Mouse (Mus musculus): ENCODE measurements around the gene Lrrc36. TPM values are rescaled to one million over a fixed set of nuclear protein-coding genes. Genes with fewer than 3 reads are reported as not detected.

Lrrc36 gene
- total and polyA plus RNA-seq, 3 experiments, result 0.06 TPM; not detected in 2

DNA sequence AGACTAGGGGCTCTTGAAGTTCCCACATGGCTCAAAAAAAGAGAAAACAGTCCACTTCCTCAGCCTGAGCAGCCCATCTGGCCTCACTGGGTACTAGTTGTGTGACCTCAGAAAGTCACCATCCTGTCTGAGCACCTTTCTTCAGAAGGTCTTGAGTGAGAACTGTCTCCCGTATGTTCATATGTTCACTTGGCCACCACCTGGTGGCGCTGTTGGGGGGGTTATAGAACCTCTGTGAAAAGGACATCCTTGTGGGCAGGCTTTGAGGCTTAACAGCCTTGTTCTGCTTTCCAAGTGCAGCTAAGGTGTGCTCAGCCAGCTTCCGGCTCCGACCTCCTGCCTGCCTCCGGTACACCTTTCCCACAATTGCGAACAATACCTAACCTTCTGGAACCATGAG lies 68.1 kb downstream of the Lrrc36 start:
- Histone ChIP-seq H3K4me1 (ENCODE audit: control insufficient read depth in 1 of 2, insufficient read depth in 2 of 2, low read length in 2 of 2) (no peaks in the 10 kb centered on the region), H3K36me3 (ENCODE audit: control insufficient read depth in 1 of 2, insufficient read depth in 2 of 2, low read length in 2 of 2) (no peaks in the 10 kb centered on the region), H3K27me3 (ENCODE audit: control insufficient read depth in 1 of 2, insufficient read depth in 2 of 2, low read length in 2 of 2) (no peaks in the 10 kb centered on the region), H3K9ac (ENCODE audit: control insufficient read depth, low read depth, low read length, poor library complexity, severe bottlenecking) (no peak overlapping the region), H3K4me3 (ENCODE audit: control insufficient read depth in 1 of 2, insufficient read depth in 1 of 2, low read depth in 2 of 2, low read length in 2 of 2) (no peak overlapping the region), H3K27ac (ENCODE audit: control insufficient read depth, low read depth, low read length) (no peak overlapping the region), H3K79me2 (ENCODE audit: control insufficient read depth, insufficient read depth, low read length, poor library complexity) (no peaks in the 10 kb centered on the region), H3K9me3 (replicated peaks; ENCODE audit: insufficient read depth, low read length) (no peaks in the 10 kb centered on the region)
- DNase-seq (ENCODE audit: low read depth, low spot score), result peak; percentile 85
- TF ChIP-seq ZC3H11A (IDR thresholded peaks at IDR 0.05; ENCODE audit: low read depth, low read length) (peak; percentile 41; the same call in 1 of the 2 replicates), RAD21 (IDR thresholded peaks at IDR 0.05; ENCODE audit: low read depth, low read length) (peak; percentile 65), CTCF (IDR thresholded peaks at IDR 0.05 in 2 of 3, conservative IDR thresholded peaks at IDR 0.05 in 1 of 3; ENCODE audit: control insufficient read depth in 1 of 3, insufficient read depth in 1 of 3, low read depth in 2 of 3, low read length in 3 of 3, poor library complexity in 1 of 3, severe bottlenecking in 1 of 3) (peak; percentile 83 to 89 (median 87)), SMC3 (IDR thresholded peaks at IDR 0.05; ENCODE audit: low read depth, low read length) (peak; percentile 79), UBTF (IDR thresholded peaks at IDR 0.05; ENCODE audit: borderline replicate concordance, insufficient read depth, low read depth, low read length) (no peak)

DNA sequence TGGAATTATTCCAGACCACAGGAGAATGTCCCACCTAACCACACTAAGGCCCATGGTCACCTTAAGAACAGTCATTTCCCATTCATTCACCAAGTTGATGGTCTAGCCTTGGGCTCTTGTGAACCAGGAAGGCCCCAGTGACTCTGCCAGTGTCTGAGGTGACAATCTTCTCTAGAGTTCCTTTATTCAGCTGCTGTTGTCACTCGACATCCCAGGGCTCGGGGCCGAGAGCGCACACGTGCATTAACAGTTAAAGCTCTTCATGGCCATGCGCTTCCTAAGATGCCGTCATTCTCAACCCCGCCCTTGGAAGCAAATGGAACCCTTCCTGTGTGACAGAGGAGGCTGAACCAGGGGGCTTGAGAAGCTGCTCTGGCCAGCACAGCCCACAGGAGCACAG lies 68.8 kb downstream of the Lrrc36 start:
- Histone ChIP-seq H3K79me2 (ENCODE audit: control insufficient read depth, insufficient read depth, low read length, poor library complexity) (no peaks in the 10 kb centered on the region), H3K9me3 (replicated peaks; ENCODE audit: insufficient read depth, low read length) (no peaks in the 10 kb centered on the region), H3K4me1 (ENCODE audit: control insufficient read depth in 1 of 2, insufficient read depth in 2 of 2, low read length in 2 of 2) (no peaks in the 10 kb centered on the region), H3K27ac (ENCODE audit: control insufficient read depth, low read depth, low read length) (no peak overlapping the region), H3K27me3 (ENCODE audit: control insufficient read depth in 1 of 2, insufficient read depth in 2 of 2, low read length in 2 of 2) (no peaks in the 10 kb centered on the region), H3K9ac (ENCODE audit: control insufficient read depth, low read depth, low read length, poor library complexity, severe bottlenecking) (no peak overlapping the region), H3K36me3 (ENCODE audit: control insufficient read depth in 1 of 2, insufficient read depth in 2 of 2, low read length in 2 of 2) (no peaks in the 10 kb centered on the region), H3K4me3 (ENCODE audit: control insufficient read depth in 1 of 2, insufficient read depth in 1 of 2, low read depth in 2 of 2, low read length in 2 of 2) (no peak overlapping the region)
- no peak for TF ChIP-seq RCOR1 (IDR thresholded peaks at IDR 0.05; ENCODE audit: low read depth, low read length)
- TF ChIP-seq MAX (IDR thresholded peaks at IDR 0.05; ENCODE audit: low read length), result no peak
- TF ChIP-seq EP300 (IDR thresholded peaks at IDR 0.05; ENCODE audit: low read depth in 1 of 2, low read length in 2 of 2), result no peak
- DNase-seq (ENCODE audit: low read depth, low spot score), result no peak

DNA sequence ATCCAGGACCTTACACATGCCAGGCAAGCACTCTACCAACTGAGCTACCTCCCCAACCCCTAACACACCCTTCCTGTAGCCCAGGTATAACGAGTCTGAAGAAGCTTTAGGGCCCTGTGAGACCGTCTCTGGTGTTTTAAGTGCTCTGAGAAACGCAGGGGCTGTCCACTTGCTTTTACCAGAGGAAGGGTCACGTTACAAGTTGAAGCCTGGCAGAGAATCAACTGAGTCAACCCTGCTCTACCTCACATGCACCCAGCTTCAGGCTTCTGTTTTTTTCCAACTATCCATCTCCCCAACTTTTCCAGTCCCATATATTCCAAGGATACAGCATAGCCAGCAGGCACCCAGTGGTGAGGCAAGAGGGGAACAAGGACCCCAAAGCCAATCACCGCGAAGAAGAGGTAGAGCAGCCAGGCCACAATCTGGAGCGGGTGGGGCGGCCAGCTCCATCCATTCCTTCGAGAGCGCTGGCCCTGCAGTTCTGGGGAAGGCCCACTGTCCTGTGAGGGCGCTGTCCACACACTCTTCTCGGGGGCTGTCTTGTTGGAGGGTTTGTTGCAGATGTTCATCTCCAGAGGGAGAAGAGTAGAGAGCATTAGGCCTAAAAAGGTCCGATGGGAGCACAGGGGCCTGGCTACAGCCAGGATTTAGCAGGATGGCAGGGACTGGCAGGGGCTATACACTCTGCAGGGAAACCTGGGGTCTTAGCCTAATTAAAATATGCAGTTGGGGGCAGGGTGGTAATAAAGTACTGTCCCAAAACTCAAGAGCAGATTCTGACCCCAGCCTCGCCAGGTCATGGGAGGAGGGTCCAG lies 70.0 kb downstream of the Lrrc36 start:
- TF ChIP-seq ZNF384 (IDR thresholded peaks at IDR 0.05; ENCODE audit: low read depth, low read length) (no peak), CTCF (IDR thresholded peaks at IDR 0.05 in 2 of 3, conservative IDR thresholded peaks at IDR 0.05 in 1 of 3; ENCODE audit: control insufficient read depth in 1 of 3, insufficient read depth in 1 of 3, low read depth in 2 of 3, low read length in 3 of 3, poor library complexity in 1 of 3, severe bottlenecking in 1 of 3) (peak in 2 of 3 experiments; percentile 37 to 43; a peak in 4 of 6 replicates), ZMIZ1 (IDR thresholded peaks at IDR 0.05; ENCODE audit: low read depth, low read length) (no peak)
- no peak for DNase-seq (ENCODE audit: low read depth, low spot score)

More for the DNA sequence above, 70.0 kb downstream of the Lrrc36 start:
- H3K27ac ChIP-seq (ENCODE audit: control insufficient read depth, low read depth, low read length), result no peak overlapping the region
- no peaks in the 10 kb centered on the region for H3K36me3 ChIP-seq (ENCODE audit: control insufficient read depth in 1 of 2, insufficient read depth in 2 of 2, low read length in 2 of 2)
- H3K9ac ChIP-seq (ENCODE audit: control insufficient read depth, low read depth, low read length, poor library complexity, severe bottlenecking), result no peak overlapping the region
- no peak overlapping the region for H3K4me3 ChIP-seq (ENCODE audit: control insufficient read depth in 1 of 2, insufficient read depth in 1 of 2, low read depth in 2 of 2, low read length in 2 of 2)
- H3K9me3 ChIP-seq (replicated peaks; ENCODE audit: insufficient read depth, low read length), result no peaks in the 10 kb centered on the region
- no peaks in the 10 kb centered on the region for H3K79me2 ChIP-seq (ENCODE audit: control insufficient read depth, insufficient read depth, low read length, poor library complexity)
- no peaks in the 10 kb centered on the region for H3K4me1 ChIP-seq (ENCODE audit: control insufficient read depth in 1 of 2, insufficient read depth in 2 of 2, low read length in 2 of 2)
- no peaks in the 10 kb centered on the region for H3K27me3 ChIP-seq (ENCODE audit: control insufficient read depth in 1 of 2, insufficient read depth in 2 of 2, low read length in 2 of 2)
